Mouse (Mus musculus) spleen, postnatal 14 days (tissue): ENCODE measurements at regions not wholly inside any gene's neighbourhood (a gene's known extent, or its start where the extent isn't known, plus 50 kb on each side); places are given as distances from the start of the nearest gene placed in this dataset.

Experiments
- DNase-seq, 2 experiments: peaks; one replicate each; pipeline ENCODE4 v3.0.0; 2021 to 2022; ENCODE audit warnings: low spot score in 2 of 2

DNA sequence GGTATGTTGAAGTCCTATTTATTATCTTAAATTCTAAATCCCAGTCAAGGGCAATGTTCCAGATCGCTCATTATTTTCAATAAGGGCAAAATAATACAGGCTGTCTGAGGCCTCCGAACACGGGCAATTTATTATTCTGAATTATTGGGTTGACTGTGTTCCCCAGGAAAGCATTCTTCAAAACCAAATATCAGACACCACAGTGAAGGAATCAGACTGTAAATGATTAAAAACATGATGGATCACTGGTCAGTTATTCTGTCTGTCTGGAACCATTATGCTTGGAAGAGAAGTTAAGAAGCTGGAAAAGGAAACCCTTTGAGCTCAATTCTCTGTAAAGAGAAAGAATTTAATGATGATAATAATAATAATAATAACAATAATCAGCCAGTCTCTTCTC, 417.4 kb upstream of the Dcn start:
- DNase-seq = no peak

DNA sequence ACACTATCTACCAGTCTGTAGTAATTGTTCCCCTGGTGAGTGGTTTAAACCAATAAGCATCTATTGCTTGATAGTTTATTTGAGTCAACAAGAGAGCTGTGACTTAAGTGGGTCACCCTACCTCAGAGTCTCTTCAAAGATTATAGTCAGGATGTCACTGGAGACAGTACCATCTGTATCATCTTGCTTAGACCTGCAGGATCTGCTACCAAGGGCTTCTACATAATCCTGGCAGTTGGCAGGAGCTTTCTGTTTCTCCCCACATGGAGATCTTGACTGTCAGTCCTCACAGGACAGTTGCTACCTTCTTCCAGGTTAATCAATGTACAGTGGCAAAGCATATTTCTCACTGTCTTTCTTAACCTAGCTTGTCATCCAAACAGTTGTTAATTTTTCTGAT, 414.9 kb upstream of the Dcn start:
- no peak for DNase-seq

DNA sequence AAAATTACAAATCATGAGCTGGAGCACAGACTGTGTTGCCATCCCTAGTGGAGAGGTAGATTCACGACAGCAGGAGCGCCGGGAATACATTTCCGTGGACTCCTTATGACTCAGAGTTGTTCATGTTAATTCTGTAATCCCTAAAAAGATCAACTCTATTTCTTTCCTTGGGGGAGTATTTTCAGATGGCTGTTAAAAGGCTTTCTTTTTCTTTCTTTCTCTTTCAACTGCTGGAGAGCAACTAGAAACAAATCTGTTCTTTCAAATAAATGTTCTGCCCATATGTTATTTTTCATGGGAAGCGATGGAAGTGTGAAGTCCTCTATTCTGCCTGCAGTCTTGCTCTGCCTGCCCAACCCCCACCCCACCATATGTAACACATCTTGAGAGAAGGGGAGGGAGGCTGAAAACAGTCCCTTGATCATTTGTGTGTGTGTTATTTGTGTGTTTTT, 401.4 kb upstream of the Dcn start:
- no peak for DNase-seq

DNA sequence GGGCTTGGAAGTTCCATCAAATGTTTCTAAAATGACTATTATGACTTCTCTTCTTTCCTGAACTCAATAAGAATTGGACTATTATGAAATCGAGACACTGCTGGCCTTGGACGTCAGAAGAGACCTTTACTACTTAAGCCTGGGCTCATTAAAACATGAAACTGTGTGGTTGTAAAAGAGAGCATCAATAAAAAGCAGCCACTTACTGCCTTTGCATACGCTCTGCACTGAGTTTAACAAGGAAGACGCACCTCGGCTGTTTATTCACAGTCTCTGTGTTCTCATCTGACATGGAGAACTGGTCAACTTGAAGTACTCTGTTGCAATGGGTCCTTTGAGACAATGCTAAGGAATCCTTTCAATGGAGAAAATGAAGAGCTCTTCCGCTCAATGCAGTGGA, 399.8 kb upstream of the Dcn start:
- DNase-seq = no peak

DNA sequence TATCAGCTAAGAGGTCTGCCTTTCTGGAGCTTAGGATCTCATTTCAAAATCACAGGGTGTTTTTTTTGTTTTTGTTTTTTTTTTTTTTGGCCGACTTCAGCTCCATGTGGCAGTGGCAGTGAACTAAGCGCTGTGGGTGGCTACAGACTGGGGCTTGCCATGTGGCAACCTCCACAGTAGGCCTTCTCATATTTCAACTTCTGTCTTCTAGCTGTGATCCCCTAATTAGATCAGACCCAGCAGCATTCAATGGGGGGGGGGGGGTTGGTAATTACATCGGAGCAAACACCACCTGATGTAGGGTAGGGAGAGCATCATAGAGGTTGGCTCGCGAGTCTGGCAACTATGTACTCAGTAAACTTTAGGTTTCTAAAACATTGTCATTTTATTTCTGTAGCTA, 392.1 kb upstream of the Dcn start:
- no peak for DNase-seq

GRCm38 (mm10) chr10:97090254-97090653, 389.2 kb upstream of the Dcn start:
- DNase-seq = no peak

GRCm38 (mm10) chr10:97093886-97094285, 385.5 kb upstream of the Dcn start:
- no peak for DNase-seq

DNA sequence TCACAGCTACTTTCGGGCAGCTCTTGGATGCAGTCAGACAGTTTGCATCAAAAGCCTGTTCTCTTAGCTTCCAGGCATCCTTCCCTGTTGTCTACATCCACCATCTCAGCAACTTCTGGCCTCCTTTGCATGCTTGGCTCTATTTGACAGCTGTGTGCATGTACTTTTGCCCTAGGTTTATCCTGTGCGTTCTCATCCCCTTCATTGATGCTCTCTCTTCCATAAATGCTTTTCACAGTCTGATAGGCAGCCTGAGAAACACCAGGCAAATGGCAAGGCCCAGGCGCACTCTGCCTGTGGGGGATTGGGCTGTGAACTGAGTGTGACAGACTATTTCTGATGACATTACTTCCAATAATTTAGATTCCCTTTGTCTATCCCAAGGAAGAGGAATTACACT, 364.9 kb upstream of the Dcn start:
- DNase-seq = no peak

GRCm38 (mm10) chr10:97122693-97123092, 356.7 kb upstream of the Dcn start:
- no peak for DNase-seq

GRCm38 (mm10) chr10:97141561-97141960, 337.8 kb upstream of the Dcn start:
- no peak for DNase-seq

DNA sequence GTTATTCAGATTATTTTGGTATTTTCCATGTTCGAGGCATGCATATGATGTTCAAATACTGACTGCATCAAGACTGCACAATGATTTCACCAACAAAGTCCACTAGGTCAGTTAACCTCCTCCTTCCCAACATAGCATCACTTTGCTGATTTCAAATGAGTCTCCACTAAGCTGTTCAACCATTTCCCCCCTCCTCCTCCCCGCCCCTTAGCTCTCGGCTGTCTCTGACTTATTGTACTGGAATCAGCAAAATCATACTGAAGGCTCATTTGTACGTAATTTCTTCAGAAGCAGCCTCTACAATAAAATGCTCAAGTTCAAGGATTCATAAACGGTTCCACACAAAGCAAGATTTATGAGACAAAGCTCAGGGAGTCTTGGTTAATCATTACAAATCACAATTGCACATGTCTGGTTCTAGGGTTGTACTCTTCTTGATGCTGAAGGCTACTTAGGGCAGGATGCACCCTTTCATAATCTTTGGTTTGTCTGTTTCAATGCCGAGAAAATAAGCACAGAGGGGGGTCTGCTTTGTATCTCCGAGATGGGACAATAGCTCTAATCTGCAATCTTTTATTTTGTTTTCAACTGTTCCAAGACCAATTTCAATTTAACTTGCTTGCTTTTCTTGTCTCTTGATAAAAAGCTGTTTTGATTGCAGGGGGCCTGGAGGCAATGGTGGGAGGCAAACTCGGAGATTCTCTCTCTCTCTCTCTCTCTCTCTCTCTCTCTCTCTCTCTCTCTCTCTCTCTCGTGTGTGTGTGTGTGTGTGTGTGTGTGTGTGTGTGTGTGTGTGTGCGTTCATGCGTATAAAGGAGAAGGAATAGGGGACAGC, 320.6 kb upstream of the Dcn start:
- DNase-seq = no peak

DNA sequence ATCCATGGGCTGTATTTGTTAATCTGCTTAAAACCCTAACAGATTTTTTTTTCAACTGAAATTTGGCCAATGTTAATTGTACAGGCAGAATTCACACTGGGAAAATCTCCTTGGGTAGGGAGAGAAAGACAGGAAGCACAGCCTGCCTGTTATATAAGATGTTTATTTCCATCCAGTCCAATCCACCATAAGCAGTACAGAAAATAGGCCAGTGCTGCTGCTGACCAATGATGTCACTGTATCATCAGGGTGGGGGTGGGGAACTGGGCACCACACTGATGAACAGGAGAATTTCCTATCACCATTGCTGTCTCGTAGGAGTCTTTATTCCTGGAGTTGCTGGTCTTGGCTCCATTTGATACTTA, 320.0 kb upstream of the Dcn start:
- DNase-seq = no peak

GRCm38 (mm10) chr10:97159831-97160575, 319.4 kb upstream of the Dcn start:
- no peak for DNase-seq

DNA sequence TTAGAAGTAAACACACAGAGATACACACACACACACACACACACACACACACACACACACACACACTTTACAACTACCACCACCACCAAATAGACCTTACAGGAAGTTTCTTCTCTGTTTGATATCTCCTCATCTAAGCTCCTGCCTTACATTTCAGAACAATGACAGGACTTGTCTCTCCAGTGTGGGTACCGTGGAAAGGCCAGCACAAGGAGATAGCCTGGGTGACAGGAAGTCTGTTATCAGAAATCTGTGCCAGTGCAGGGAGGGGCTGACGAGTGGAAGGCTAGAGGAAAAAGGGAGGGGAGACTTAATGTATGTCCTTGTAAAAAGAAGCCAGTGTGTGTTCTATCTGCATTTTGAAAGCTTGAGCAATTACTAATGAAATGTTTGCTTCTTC, 318.5 kb upstream of the Dcn start:
- DNase-seq = no peak

GRCm38 (mm10) chr10:97178468-97178867, 300.9 kb upstream of the Dcn start:
- DNase-seq = no peak

- no peak for DNase-seq
Measured at GRCm38 (mm10) chr10:97189696-97190095, 289.7 kb upstream of the Dcn start.

DNA sequence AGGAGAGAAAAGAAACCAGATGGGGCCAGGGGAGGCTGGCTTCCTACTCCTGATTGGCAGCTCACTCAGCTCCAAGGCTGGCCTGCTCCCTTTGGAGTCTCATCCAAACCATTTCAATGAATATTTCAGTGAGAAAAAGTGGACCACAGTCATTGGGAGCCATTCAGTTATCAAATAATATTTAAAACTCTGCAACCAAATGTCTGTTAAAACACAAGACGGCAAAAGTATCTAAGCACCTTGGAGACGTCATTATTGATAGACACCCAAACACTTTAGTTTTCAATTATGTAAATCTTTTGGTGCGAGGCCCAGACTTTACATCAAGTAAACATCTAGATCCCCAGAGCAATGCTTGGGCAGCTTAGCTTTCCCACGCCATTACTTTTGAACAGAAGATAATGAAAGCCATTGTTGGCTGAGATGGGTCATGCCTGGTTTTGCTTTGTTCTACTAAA, 268.1 kb upstream of the Dcn start:
- DNase-seq = no peak

DNA sequence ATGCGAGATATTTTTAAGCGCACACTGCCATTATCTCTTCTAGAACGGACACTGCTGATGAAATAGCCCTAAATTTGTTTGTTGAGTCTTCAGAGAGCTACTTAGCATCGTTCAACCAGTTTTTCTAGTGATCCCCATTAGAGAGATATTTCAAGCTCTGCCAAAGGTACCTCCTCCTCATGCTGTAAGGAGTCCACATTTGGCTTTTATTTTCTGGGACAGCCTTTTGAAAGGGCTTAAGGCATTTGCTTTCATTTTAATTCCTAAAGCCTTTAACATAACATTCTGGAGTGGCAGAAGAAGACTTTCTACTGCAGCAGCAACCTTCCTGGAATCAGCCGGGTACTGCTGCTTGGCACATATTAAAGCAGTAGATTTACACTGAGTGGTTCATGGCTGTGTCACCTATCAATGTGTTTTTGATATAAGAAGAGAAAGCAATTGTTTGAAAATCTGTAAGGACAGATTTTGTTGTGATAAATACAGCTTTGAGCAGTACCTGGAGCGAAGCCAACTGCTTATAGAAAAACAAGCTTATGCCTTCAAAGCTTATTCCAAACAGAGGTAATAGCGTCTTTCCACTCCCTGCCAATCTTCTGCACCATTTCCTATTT, 267.5 kb upstream of the Dcn start:
- no peak for DNase-seq

DNA sequence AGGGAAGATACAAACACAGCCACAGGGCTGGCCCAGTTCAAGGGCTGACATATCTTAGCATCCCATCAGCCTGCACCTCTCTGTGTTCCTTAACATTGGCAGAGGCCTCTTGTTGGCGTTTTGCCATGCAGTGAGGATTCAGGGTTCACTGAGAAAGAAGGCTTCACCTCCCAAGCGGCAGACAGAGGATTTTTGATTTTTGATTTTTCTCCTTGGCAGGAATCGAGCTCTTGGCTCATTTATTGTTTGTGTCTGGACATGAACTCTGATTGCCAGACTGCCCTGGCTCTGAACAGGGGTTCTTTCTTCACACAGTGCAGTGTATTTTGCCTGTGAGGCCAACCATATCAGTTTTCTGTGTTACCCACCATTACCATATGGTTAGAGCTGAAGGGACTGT, 259.9 kb upstream of the Dcn start:
- DNase-seq = no peak

GRCm38 (mm10) chr10:97220431-97220830, 259.0 kb upstream of the Dcn start:
- DNase-seq = no peak

DNA sequence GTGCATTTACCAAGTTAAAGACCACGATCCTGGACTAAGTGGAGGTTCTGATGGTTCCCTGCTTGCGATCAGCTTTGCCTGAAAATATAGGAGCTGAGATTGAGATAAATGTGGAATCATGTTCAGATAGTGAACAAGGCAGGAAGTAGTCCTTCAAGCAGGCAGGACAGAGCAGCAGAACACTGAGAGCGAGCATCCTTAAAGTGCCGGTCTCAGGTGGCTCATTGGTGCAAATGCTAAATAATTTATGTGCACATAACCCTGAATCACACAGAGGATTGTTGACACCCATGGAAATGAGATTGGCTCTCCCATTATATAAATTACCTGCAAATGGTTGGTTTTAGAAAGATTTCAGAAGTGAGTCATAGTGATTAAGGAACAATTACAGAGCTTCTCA, 243.8 kb upstream of the Dcn start:
- no peak for DNase-seq

DNA sequence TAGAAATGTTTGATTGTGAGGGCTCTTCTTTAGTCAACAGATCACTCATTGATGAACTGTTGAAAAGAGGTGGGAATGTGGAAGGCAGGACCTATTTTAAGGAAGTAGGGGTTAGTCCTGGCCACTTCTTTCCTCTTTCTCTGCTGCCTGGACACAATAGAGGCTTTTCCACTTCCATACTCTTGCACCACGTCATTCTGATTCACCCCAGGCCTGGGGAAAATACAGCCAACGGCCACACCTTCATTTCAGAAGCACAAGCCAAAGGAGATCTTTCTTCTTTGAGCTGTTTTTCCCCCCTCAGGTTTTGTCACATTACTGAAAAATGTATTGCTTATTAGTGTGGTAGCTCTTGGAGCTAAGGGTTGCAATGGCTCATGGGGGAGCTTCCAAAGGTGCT, 237.9 kb upstream of the Dcn start:
- DNase-seq = no peak

GRCm38 (mm10) chr10:97245674-97246073, 233.7 kb upstream of the Dcn start:
- DNase-seq = no peak
